Mouse (Mus musculus) lung, adult 2 months (tissue): ENCODE measurements around the gene Proser2. TPM values are rescaled to one million over a fixed set of nuclear protein-coding genes. Genes with fewer than 3 reads are reported as not detected.

Experiments used
- DNase-seq: peaks from one replicate; pipeline ENCODE4 v3.0.0; 2022
- H3K4me1 ChIP-seq: fragments of 200-500 bp; 2 replicates; pipeline ENCODE4 v1.6.1; 2011; ENCODE audit warnings: low read length; ENCODE audit not compliant: control insufficient read depth, insufficient read depth
- H3K4me3 ChIP-seq: fragments of 200-500 bp; replicated peaks from 2 replicates; pipeline ENCODE3; 2011; ENCODE audit warnings: low read depth, mild to moderate bottlenecking, control low read depth, low read length; ENCODE audit errors: extremely low read depth
- CTCF ChIP-seq: fragments of 200-500 bp; IDR thresholded peaks from 2 replicates; pipeline ENCODE4 v1.5.1; 2011; ENCODE audit warnings: mild to moderate bottlenecking, low read length, control low read depth; ENCODE audit not compliant: insufficient read depth
- POLR2A ChIP-seq: fragments of 200-500 bp; IDR thresholded peaks from 2 replicates; pipeline ENCODE4 v1.6.1; 2011; ENCODE audit warnings: low read depth, mild to moderate bottlenecking, control low read depth, low read length, borderline replicate concordance; ENCODE audit errors: extremely low read depth
- WGBS: fragments of 180-500 bp; shearing (Covaris S2); methylation state at CpG from one replicate; pipeline ENCODE4 v1.1.7; 2018; 5-methylcytosine and 5-hydroxymethylcytosine counted together
- polyA plus RNA-seq: library from polyadenylated mRNA; depleted of rRNA; stranded (reverse); fragments of >200 nt; gene quantifications from 2 replicates; pipeline ENCODE4 v1.2.3, GENCODE M21; 2012

The Proser2 gene
- polyA plus RNA-seq, 1 experiment, result 10.2 TPM

GRCm38 (mm10) chr2:6140572-6141161, 10.7 kb upstream of the Proser2 start:
- Histone ChIP-seq H3K4me1 (no peaks in the 10 kb centered on the region), H3K4me3 (no peak overlapping the region)
- TF ChIP-seq CTCF (no peak), POLR2A (no peak)
- 80% methylated on average over 9 of the region's 9 CpGs for WGBS
- DNase-seq, result no peak

- Histone ChIP-seq H3K4me3 (no peak overlapping the region), H3K4me1 (no peaks in the 10 kb centered on the region; the same call in 1 of the 2 replicates)
- DNase-seq, result no peak
- TF ChIP-seq CTCF, result no peak
- no peak for TF ChIP-seq POLR2A
- 90% methylated on average over 19 of the region's 19 CpGs for WGBS
These were observed 3.9 kb upstream of the Proser2 start for GRCm38 (mm10) chr2:6133871-6134270.

GRCm38 (mm10) chr2:6128881-6129280, 1.1 kb downstream of the Proser2 start:
- Histone ChIP-seq H3K4me3 (peak overlapping the region; percentile 19), H3K4me1 (no peaks in the 10 kb centered on the region; the same call in 1 of the 2 replicates)
- WGBS, result 48% methylated on average over 8 of the region's 8 CpGs
- TF ChIP-seq POLR2A, result no peak
- TF ChIP-seq CTCF, result no peak
- peak; percentile 14 for DNase-seq

- peak; percentile 9 for DNase-seq
- WGBS, result 67% methylated on average over 11 of the region's 11 CpGs
- no peaks in the 10 kb centered on the region; the same call in 1 of the 2 replicates for H3K4me1 ChIP-seq
- no peak overlapping the region for H3K4me3 ChIP-seq
- no peak for TF ChIP-seq CTCF
These were observed 1.7 kb downstream of the Proser2 start for GRCm38 (mm10) chr2:6128136-6128805.

GRCm38 (mm10) chr2:6123046-6123445, 7.0 kb downstream of the Proser2 start:
- Histone ChIP-seq H3K4me3 (no peak overlapping the region), H3K4me1 (no peaks in the 10 kb centered on the region)
- no peak for DNase-seq
- WGBS, result 84% methylated on average over 7 of the region's 7 CpGs
- TF ChIP-seq POLR2A, result no peak
- no peak for TF ChIP-seq CTCF

GRCm38 (mm10) chr2:6121091-6121490, 8.9 kb downstream of the Proser2 start:
- H3K4me1 ChIP-seq, result no peaks in the 10 kb centered on the region
- no peak for DNase-seq
- TF ChIP-seq POLR2A (no peak), CTCF (no peak)
- no peak overlapping the region for H3K4me3 ChIP-seq
- 76% methylated on average over 2 of the region's 2 CpGs for WGBS

GRCm38 (mm10) chr2:6118246-6118645, 11.8 kb downstream of the Proser2 start:
- WGBS, result 48% methylated on average over 10 of the region's 10 CpGs
- peak; percentile 48 for DNase-seq
- Histone ChIP-seq H3K4me3 (no peak overlapping the region), H3K4me1 (no peaks in the 10 kb centered on the region)
- TF ChIP-seq CTCF, result no peak
- TF ChIP-seq POLR2A, result no peak

- Histone ChIP-seq H3K4me1 (no peaks in the 10 kb centered on the region), H3K4me3 (no peak overlapping the region)
- DNase-seq, result no peak
- WGBS, result 92% methylated on average over 12 of the region's 12 CpGs
- TF ChIP-seq POLR2A, result no peak
- TF ChIP-seq CTCF, result no peak
These were observed 16.2 kb downstream of the Proser2 start for GRCm38 (mm10) chr2:6113792-6114191.

GRCm38 (mm10) chr2:6112619-6113018, 17.4 kb downstream of the Proser2 start:
- WGBS, result 68% methylated on average over 4 of the region's 4 CpGs
- DNase-seq, result no peak
- no peak overlapping the region for H3K4me3 ChIP-seq
- TF ChIP-seq POLR2A, result no peak
- no peak for TF ChIP-seq CTCF
- no peaks in the 10 kb centered on the region for H3K4me1 ChIP-seq

- no peak for DNase-seq
- 95% methylated on average over 2 of the region's 2 CpGs for WGBS
- Histone ChIP-seq H3K4me3 (no peak overlapping the region), H3K4me1 (no peaks in the 10 kb centered on the region)
- TF ChIP-seq CTCF (no peak), POLR2A (no peak)
These were observed 24.6 kb downstream of the Proser2 start for GRCm38 (mm10) chr2:6105437-6105836.
